Mouse (Mus musculus) olfactory bulb, adult 2 months (tissue): Measurements from ENCODE around the gene Mrps17.

Source experiments
- CTCF ChIP-seq: fragments of 200-500 bp; IDR thresholded peaks from 2 replicates; pipeline ENCODE4 v1.5.1; 2012; ENCODE audit warnings: low read depth, mild to moderate bottlenecking, low read length, moderate library complexity; ENCODE audit not compliant: insufficient read depth
- POLR2A ChIP-seq: fragments of 200-500 bp; IDR thresholded peaks from 2 replicates; pipeline ENCODE4 v1.6.1; 2012; ENCODE audit warnings: mild to moderate bottlenecking, low read depth, low read length, moderate library complexity; ENCODE audit not compliant: insufficient read depth

DNA sequence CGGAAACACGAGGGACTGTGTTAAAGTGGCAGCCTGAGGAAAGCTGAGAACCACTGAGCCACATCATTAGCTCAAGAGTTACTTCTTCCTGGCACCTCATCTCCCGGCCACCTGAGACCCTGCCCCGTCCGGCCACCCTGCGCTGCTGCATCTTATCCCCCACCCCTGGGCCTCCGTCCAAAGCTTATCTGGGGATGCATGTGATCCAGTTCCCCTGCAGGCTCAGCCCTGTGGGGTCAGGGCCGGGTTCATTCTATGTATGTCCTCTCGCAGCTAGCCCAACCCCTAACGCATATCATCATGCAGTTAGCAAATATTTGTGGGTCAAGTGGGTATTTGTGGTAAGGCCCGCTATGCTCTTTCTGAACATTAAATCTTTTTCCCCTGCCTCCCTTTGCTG, 14.0 kb downstream of the Mrps17 start:
- no peak for TF ChIP-seq CTCF
- no peak for TF ChIP-seq POLR2A
